Mouse (Mus musculus): ENCODE measurements around the gene 0610030E20Rik.

- no peak for TF ChIP-seq CTCF (IDR thresholded peaks at IDR 0.05; ENCODE audit: control insufficient read depth, insufficient read depth, low read length)
- no peak for TF ChIP-seq POLR2A (IDR thresholded peaks at IDR 0.05; ENCODE audit: borderline replicate concordance, control insufficient read depth, low read depth, low read length)
These were observed 2.6 kb upstream of the 0610030E20Rik start for GRCm38 (mm10) chr6:72344396-72345073.
